Mouse (Mus musculus): ENCODE data around the gene Rad23a. TPM values are rescaled to one million over a fixed set of nuclear protein-coding genes. Genes with fewer than 3 reads are reported as not detected.
A peak's percentile ranks its signal among the peaks of the same experiment; 100 is the strongest.

Rad23a gene
- polyA plus RNA-seq (2011; ENCODE audit: insufficient read depth, insufficient read length, low replicate concordance, missing spikeins): 169 and 222 TPM in 2 replicates

DNA sequence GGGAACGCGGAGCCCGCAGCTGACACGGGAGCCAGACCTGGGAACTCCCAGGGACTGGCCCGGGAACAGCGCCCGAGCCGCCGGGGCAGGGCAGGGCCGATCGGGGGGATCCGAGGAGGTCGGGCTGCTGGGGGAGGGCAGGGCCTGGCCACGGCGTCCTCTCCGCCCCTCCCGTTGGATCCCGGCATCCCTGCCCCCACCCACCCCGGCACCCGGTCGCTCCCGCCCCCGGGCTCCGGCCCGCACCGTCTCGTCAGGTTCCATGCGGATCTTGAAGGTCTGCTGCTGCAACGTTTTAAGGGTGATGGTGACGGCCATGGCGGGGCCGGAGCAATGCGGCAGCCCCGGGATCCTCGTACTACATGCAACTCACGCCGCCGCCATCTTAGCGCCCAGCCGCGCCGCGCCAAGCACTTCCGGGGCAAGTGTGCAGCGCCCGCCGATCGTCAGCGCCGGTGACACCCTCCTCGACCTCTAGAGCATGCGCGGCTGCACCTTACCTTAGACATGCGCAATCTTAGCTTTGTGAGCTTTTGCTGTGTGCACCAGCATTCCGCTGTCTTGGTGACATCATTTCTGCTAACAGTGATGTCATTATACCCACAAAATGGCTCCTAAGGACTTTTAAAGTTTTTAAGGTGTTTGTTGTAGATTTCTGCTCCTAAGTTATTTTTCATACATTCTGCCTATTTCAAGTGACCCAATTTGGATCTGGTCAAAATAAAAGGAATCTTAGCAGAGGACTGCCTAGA, at the start of gene Rad23a:
Rad23a (minus strand) TSS at position 418 of the 752 bp plus-strand sequence.
- under 1% methylated on average over 55 of the region's 55 CpGs for WGBS
- H3K27ac ChIP-seq (ENCODE audit: control insufficient read depth, insufficient read depth, low read depth, low read length, poor library complexity): peak within 1 kb of the TSS; percentile 71
- no peaks in the 10 kb centered on the region; the same call in 1 of the 2 replicates for H3K4me1 ChIP-seq (ENCODE audit: control insufficient read depth, insufficient read depth, low read length)
- TF ChIP-seq POLR2A (IDR thresholded peaks at IDR 0.05; ENCODE audit: borderline replicate concordance, control insufficient read depth, low read depth, low read length): peak; percentile 92; the same call in 1 of the 2 replicates
- peak; percentile 11; the same call in 1 of the 2 replicates for TF ChIP-seq CTCF (IDR thresholded peaks at IDR 0.05; ENCODE audit: control insufficient read depth, insufficient read depth, low read length)
- peak within 1 kb of the TSS; percentile 85 for H3K4me3 ChIP-seq (replicated peaks; ENCODE audit: control insufficient read depth, low read depth, low read length)

DNA sequence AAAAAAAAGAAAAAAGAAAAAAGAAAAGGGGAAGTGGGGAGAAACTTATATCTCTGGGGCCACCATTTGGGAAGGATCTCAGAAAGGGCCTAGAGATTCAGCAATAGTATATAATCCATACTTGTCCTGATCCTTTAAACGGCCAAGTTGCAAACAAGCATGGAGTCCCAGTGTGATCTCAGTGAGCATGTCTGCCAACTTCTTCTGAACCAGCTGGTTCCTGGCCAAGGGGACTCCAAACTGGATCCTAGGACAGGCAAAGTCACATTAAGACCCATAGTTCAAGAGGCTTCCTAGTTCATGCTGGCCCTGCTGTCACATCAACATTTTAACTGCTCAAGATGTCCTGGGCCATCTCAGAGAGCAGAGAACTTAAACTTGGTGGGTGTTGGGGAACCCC, 48.7 kb upstream of the Rad23a start:
- H3K27ac ChIP-seq (ENCODE audit: control insufficient read depth, insufficient read depth, low read depth, low read length, poor library complexity): no peak overlapping the region
- no peak for TF ChIP-seq CTCF (IDR thresholded peaks at IDR 0.05; ENCODE audit: control insufficient read depth, insufficient read depth, low read length)
- TF ChIP-seq POLR2A (IDR thresholded peaks at IDR 0.05; ENCODE audit: borderline replicate concordance, control insufficient read depth, low read depth, low read length): no peak
- WGBS: 87% methylated on average over 1 of the region's 1 CpGs
- peaks cover 2% of the 10 kb centered on the region; the same call in 1 of the 2 replicates for H3K4me1 ChIP-seq (ENCODE audit: control insufficient read depth, insufficient read depth, low read length)
- no peak overlapping the region for H3K4me3 ChIP-seq (replicated peaks; ENCODE audit: control insufficient read depth, low read depth, low read length)

DNA sequence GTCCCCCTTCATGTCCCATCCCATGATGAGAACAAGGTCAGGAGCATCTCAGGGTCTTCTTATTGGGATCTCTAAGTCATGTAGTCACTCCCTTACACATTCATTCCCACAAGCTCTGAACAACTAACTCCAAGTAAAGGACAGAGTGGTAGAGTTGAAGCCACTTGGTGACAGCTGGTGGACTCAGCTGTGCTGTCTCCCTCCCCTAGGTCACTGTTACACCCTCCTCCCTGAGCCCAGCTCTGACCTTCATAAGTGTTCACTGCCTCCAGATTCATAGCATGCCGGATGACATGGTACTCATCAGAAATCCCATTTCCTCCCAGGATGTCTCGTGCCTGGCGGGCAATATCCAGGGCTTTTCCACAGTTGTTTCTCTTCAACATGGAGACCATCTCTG, 47.8 kb upstream of the Rad23a start:
- H3K4me1 ChIP-seq (ENCODE audit: control insufficient read depth, insufficient read depth, low read length): peaks cover 2% of the 10 kb centered on the region; the same call in 1 of the 2 replicates
- no peak overlapping the region for H3K27ac ChIP-seq (ENCODE audit: control insufficient read depth, insufficient read depth, low read depth, low read length, poor library complexity)
- WGBS: 92% methylated on average over 3 of the region's 3 CpGs
- H3K4me3 ChIP-seq (replicated peaks; ENCODE audit: control insufficient read depth, low read depth, low read length): no peak overlapping the region
- TF ChIP-seq CTCF (IDR thresholded peaks at IDR 0.05; ENCODE audit: control insufficient read depth, insufficient read depth, low read length) (no peak), POLR2A (IDR thresholded peaks at IDR 0.05; ENCODE audit: borderline replicate concordance, control insufficient read depth, low read depth, low read length) (no peak)

DNA sequence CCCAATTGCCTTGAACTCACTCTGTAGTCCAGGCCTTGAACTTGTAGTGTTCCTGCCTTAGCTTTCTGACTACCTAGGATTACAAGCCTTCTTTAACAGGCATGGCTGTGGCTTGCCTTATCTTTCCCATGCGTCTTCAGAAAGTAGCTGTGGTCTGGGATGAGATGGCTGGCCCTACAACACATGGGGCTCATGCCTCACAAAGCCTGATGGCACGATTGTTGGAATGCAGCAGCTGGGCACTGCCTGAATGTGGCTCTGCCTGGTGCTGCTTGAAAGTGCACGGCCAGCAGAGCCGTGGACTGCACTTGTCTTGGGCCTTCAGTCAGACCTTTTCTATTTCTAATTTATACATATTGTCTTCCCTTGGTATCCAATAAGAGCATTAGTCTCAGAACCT, 44.3 kb upstream of the Rad23a start:
- H3K4me1 ChIP-seq (ENCODE audit: control insufficient read depth, insufficient read depth, low read length): no peaks in the 10 kb centered on the region; the same call in 1 of the 2 replicates
- WGBS: 75% methylated on average over 4 of the region's 4 CpGs
- no peak overlapping the region for H3K4me3 ChIP-seq (replicated peaks; ENCODE audit: control insufficient read depth, low read depth, low read length)
- H3K27ac ChIP-seq (ENCODE audit: control insufficient read depth, insufficient read depth, low read depth, low read length, poor library complexity): no peak overlapping the region
- TF ChIP-seq CTCF (IDR thresholded peaks at IDR 0.05; ENCODE audit: control insufficient read depth, insufficient read depth, low read length) (no peak), POLR2A (IDR thresholded peaks at IDR 0.05; ENCODE audit: borderline replicate concordance, control insufficient read depth, low read depth, low read length) (no peak)

DNA sequence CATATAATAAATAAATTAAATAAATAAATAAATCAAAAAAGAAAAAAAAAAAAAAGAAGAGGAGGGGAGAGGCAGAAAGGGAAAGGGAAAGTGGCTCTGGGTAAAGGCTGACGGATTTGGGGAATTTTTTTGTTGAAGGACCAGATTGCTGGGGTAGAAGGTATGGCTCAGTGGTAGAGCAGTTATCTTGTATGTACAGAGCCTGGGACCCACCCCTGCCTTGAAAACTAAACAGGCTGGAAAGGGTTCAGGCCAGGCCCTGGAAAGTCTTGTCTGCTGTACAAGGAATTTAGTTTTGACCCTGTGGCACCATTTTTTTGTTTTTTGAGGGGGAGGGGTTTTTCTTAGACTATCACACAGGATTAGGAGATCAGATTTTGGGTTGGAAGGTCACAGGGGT, 38.5 kb upstream of the Rad23a start:
- Histone ChIP-seq H3K27ac (ENCODE audit: control insufficient read depth, insufficient read depth, low read depth, low read length, poor library complexity) (no peak overlapping the region), H3K4me1 (ENCODE audit: control insufficient read depth, insufficient read depth, low read length) (no peaks in the 10 kb centered on the region), H3K4me3 (replicated peaks; ENCODE audit: control insufficient read depth, low read depth, low read length) (no peak overlapping the region)
- 65% methylated on average over 1 of the region's 1 CpGs for WGBS
- TF ChIP-seq CTCF (IDR thresholded peaks at IDR 0.05; ENCODE audit: control insufficient read depth, insufficient read depth, low read length) (no peak), POLR2A (IDR thresholded peaks at IDR 0.05; ENCODE audit: borderline replicate concordance, control insufficient read depth, low read depth, low read length) (no peak)

GRCm38 (mm10) chr8:84877297-84878035, 37.0 kb upstream of the Rad23a start:
- WGBS: 69% methylated on average over 3 of the region's 3 CpGs
- no peaks in the 10 kb centered on the region for H3K4me1 ChIP-seq (ENCODE audit: control insufficient read depth, insufficient read depth, low read length)
- no peak for TF ChIP-seq POLR2A (IDR thresholded peaks at IDR 0.05; ENCODE audit: borderline replicate concordance, control insufficient read depth, low read depth, low read length)
- no peak overlapping the region for H3K4me3 ChIP-seq (replicated peaks; ENCODE audit: control insufficient read depth, low read depth, low read length)
- H3K27ac ChIP-seq (ENCODE audit: control insufficient read depth, insufficient read depth, low read depth, low read length, poor library complexity): no peak overlapping the region

DNA sequence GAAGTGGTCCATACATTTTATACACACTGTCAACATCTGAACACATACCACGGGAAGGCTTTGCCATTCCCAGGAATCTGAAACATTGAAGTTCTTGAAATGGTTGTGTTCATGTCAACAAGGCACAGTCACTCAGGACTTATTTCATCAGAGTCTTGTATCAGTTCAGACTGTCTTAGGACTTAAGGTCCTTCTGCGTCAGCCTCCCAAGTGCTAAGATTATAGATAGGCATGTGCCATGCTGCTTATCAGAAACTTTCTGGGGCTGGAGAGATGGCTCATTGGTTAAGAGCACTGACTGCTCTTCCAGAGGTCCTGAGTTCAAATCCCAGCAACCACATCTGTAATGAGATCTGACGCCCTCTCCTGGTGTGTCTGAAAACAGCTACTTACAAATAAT, 33.9 kb upstream of the Rad23a start:
- no peaks in the 10 kb centered on the region; the same call in 1 of the 2 replicates for H3K4me1 ChIP-seq (ENCODE audit: control insufficient read depth, insufficient read depth, low read length)
- 61% methylated on average over 3 of the region's 3 CpGs for WGBS
- no peak overlapping the region for H3K4me3 ChIP-seq (replicated peaks; ENCODE audit: control insufficient read depth, low read depth, low read length)
- TF ChIP-seq CTCF (IDR thresholded peaks at IDR 0.05; ENCODE audit: control insufficient read depth, insufficient read depth, low read length): no peak
- no peak for TF ChIP-seq POLR2A (IDR thresholded peaks at IDR 0.05; ENCODE audit: borderline replicate concordance, control insufficient read depth, low read depth, low read length)
- H3K27ac ChIP-seq (ENCODE audit: control insufficient read depth, insufficient read depth, low read depth, low read length, poor library complexity): no peak overlapping the region

- Histone ChIP-seq H3K4me1 (ENCODE audit: control insufficient read depth, insufficient read depth, low read length) (no peaks in the 10 kb centered on the region; the same call in 1 of the 2 replicates), H3K27ac (ENCODE audit: control insufficient read depth, insufficient read depth, low read depth, low read length, poor library complexity) (no peak overlapping the region), H3K4me3 (replicated peaks; ENCODE audit: control insufficient read depth, low read depth, low read length) (peak overlapping the region; percentile 85)
- 41% methylated on average over 4 of the region's 4 CpGs for WGBS
- no peak for TF ChIP-seq POLR2A (IDR thresholded peaks at IDR 0.05; ENCODE audit: borderline replicate concordance, control insufficient read depth, low read depth, low read length)
- TF ChIP-seq CTCF (IDR thresholded peaks at IDR 0.05; ENCODE audit: control insufficient read depth, insufficient read depth, low read length): no peak
Measured at GRCm38 (mm10) chr8:84873016-84873415, 32.6 kb upstream of the Rad23a start.

Measured in bone marrow, adult 2 months (tissue).